Mouse (Mus musculus) embryonic facial prominence, embryonic 12.5 days (tissue): ENCODE data around the gene Gsta4. TPM values are rescaled to one million over a fixed set of nuclear protein-coding genes. Genes with fewer than 3 reads are reported as not detected.

Experiments used
- ATAC-seq: fragments of 200-750 bp; cut with Nextera tagmentation; 2 replicates; pipeline ENCODE4 v1.8.0; 2017; ENCODE audit not compliant: insufficient number of reproducible peaks, insufficient read depth, low FRiP score, low TSS enrichment
- H3K27ac ChIP-seq: fragments of 300-500 bp; sonication (generic); 2 replicates; pipeline ENCODE4 v1.5.1; 2016; ENCODE audit warnings: mild to moderate bottlenecking
- H3K27me3 ChIP-seq: fragments of 300-500 bp; sonication (generic); 2 replicates; pipeline ENCODE4 v1.6.1; 2016; ENCODE audit warnings: mild to moderate bottlenecking, moderate library complexity
- H3K36me3 ChIP-seq: fragments of 300-500 bp; sonication (generic); 2 replicates; pipeline ENCODE4 v1.6.1; 2016; ENCODE audit warnings: mild to moderate bottlenecking
- H3K4me1 ChIP-seq: fragments of 300-500 bp; sonication (generic); 2 replicates; pipeline ENCODE4 v1.6.1; 2016
- H3K4me2 ChIP-seq: fragments of 300-500 bp; sonication (generic); replicated peaks from 2 replicates; pipeline ENCODE4 v1.6.1; 2016; ENCODE audit warnings: mild to moderate bottlenecking, moderate library complexity
- H3K4me3 ChIP-seq: fragments of 300-500 bp; sonication (generic); 2 replicates; pipeline ENCODE4 v1.5.1; 2016; ENCODE audit warnings: mild to moderate bottlenecking
- H3K9ac ChIP-seq: fragments of 300-500 bp; sonication (generic); 2 replicates; pipeline ENCODE4 v1.6.1; 2016; ENCODE audit warnings: mild to moderate bottlenecking, moderate library complexity
- H3K9me3 ChIP-seq: fragments of 300-500 bp; sonication (generic); 2 replicates; pipeline ENCODE4 v1.6.1; 2016; ENCODE audit warnings: mild to moderate bottlenecking, moderate library complexity
- WGBS: fragments of 180-500 bp; shearing (Covaris S2); methylation state at CpG from one replicate; pipeline ENCODE4 v1.1.7; 2016; 5-methylcytosine and 5-hydroxymethylcytosine counted together
- polyA plus RNA-seq: library from polyadenylated mRNA; unstranded; fragments of >200 nt; fragmentation: Nextera tagmentation; extraction: Ambion mirVana; gene quantifications from 2 replicates; pipeline ENCODE4 v1.2.1, GENCODE M21; 2016

Gsta4 gene
- polyA plus RNA-seq, 1 experiment from 2014 or later: 102 TPM

- Histone ChIP-seq H3K27ac (no peak overlapping the region), H3K27me3 (no peaks in the 10 kb centered on the region), H3K9ac (no peak overlapping the region), H3K4me1 (no peaks in the 10 kb centered on the region), H3K9me3 (no peaks in the 10 kb centered on the region), H3K4me2 (no peak overlapping the region), H3K36me3 (no peaks in the 10 kb centered on the region), H3K4me3 (no peak overlapping the region)
- no peak for ATAC-seq
- 70% methylated on average over 9 of the region's 9 CpGs for WGBS
These were observed 3.1 kb downstream of the Gsta4 start for GRCm38 (mm10) chr9:78185686-78186085.

GRCm38 (mm10) chr9:78188910-78189309 is 6.3 kb downstream of the Gsta4 start:
- ATAC-seq: no peak
- H3K9ac ChIP-seq: no peak overlapping the region
- WGBS: 82% methylated on average over 8 of the region's 8 CpGs

GRCm38 (mm10) chr9:78190651-78191634 is 8.4 kb downstream of the Gsta4 start:
- ATAC-seq: no peak
- no peak overlapping the region for H3K27ac ChIP-seq
- H3K4me3 ChIP-seq: peak overlapping the region; percentile 51
- peaks cover 7% of the 10 kb centered on the region; the same call in 1 of the 2 replicates for H3K4me1 ChIP-seq
- no peaks in the 10 kb centered on the region for H3K27me3 ChIP-seq
- WGBS: 2% methylated on average over 19 of the region's 19 CpGs
- no peak overlapping the region; the same call in none of the 2 replicates for H3K9ac ChIP-seq
- H3K36me3 ChIP-seq: no peaks in the 10 kb centered on the region
- no peaks in the 10 kb centered on the region for H3K9me3 ChIP-seq
- H3K4me2 ChIP-seq: peak overlapping the region; percentile 62

More at GRCm38 (mm10) chr9:78188910-78189309, 6.3 kb downstream of the Gsta4 start:
- Histone ChIP-seq H3K36me3 (no peaks in the 10 kb centered on the region), H3K4me1 (peaks cover 4% of the 10 kb centered on the region; the same call in 1 of the 2 replicates), H3K9me3 (no peaks in the 10 kb centered on the region), H3K27ac (no peak overlapping the region), H3K4me2 (no peak overlapping the region), H3K4me3 (no peak overlapping the region), H3K27me3 (no peaks in the 10 kb centered on the region)

- Histone ChIP-seq H3K27me3 (no peaks in the 10 kb centered on the region), H3K9ac (peak overlapping the region; percentile 52), H3K4me3 (peak overlapping the region; percentile 51), H3K27ac (peak overlapping the region; percentile 78; the same call in 1 of the 2 replicates), H3K4me1 (peaks cover 7% of the 10 kb centered on the region; the same call in 1 of the 2 replicates), H3K9me3 (no peaks in the 10 kb centered on the region), H3K36me3 (no peaks in the 10 kb centered on the region), H3K4me2 (peak overlapping the region; percentile 62)
- under 1% methylated on average over 18 of the region's 18 CpGs for WGBS
- ATAC-seq: peak; percentile 16; the same call in 1 of the 2 replicates
These were observed 9.2 kb downstream of the Gsta4 start for GRCm38 (mm10) chr9:78191736-78192135.

- 0 out of 2 replicates have a peak overlapping the region, but pooled peaks have one; percentile 2 for H3K4me3 ChIP-seq
- no peaks in the 10 kb centered on the region for H3K9me3 ChIP-seq
- H3K36me3 ChIP-seq: 0 out of 2 replicates have a peak, but pooled peaks cover 4% of the 10 kb centered on the region
- 45% methylated on average over 9 of the region's 9 CpGs for WGBS
- peaks cover 7% of the 10 kb centered on the region; the same call in 1 of the 2 replicates for H3K4me1 ChIP-seq
- no peak overlapping the region for H3K27ac ChIP-seq
- H3K9ac ChIP-seq: no peak overlapping the region
- no peak for ATAC-seq
- H3K27me3 ChIP-seq: no peaks in the 10 kb centered on the region
- H3K4me2 ChIP-seq: peak overlapping the region; percentile 62
These were observed 11.5 kb downstream of the Gsta4 start for GRCm38 (mm10) chr9:78193902-78194597.

- WGBS: 83% methylated on average over 11 of the region's 11 CpGs
- H3K4me1 ChIP-seq: peaks cover 7% of the 10 kb centered on the region; the same call in 1 of the 2 replicates
- H3K4me3 ChIP-seq: no peak overlapping the region
- H3K4me2 ChIP-seq: no peak overlapping the region
- H3K9ac ChIP-seq: no peak overlapping the region
- no peaks in the 10 kb centered on the region for H3K9me3 ChIP-seq
- H3K36me3 ChIP-seq: 0 out of 2 replicates have a peak, but pooled peaks cover 7% of the 10 kb centered on the region
- no peak overlapping the region for H3K27ac ChIP-seq
- H3K27me3 ChIP-seq: no peaks in the 10 kb centered on the region
- ATAC-seq: no peak
These were observed 12.5 kb downstream of the Gsta4 start for GRCm38 (mm10) chr9:78195034-78195433.

- Histone ChIP-seq H3K4me2 (no peak overlapping the region), H3K4me1 (peaks cover 7% of the 10 kb centered on the region; the same call in 1 of the 2 replicates), H3K4me3 (no peak overlapping the region), H3K36me3 (0 out of 2 replicates have a peak, but pooled peaks cover 10% of the 10 kb centered on the region), H3K27me3 (no peaks in the 10 kb centered on the region), H3K9ac (no peak overlapping the region), H3K9me3 (no peaks in the 10 kb centered on the region), H3K27ac (no peak overlapping the region)
- WGBS: 95% methylated on average over 9 of the region's 9 CpGs
- no peak for ATAC-seq
These were observed 15.2 kb downstream of the Gsta4 start for GRCm38 (mm10) chr9:78197801-78198200.

- no peak overlapping the region for H3K9ac ChIP-seq
These were observed 21.6 kb downstream of the Gsta4 start for GRCm38 (mm10) chr9:78204194-78204593.

GRCm38 (mm10) chr9:78208956-78209355 is 26.4 kb downstream of the Gsta4 start:
- H3K36me3 ChIP-seq: peaks cover 35% of the 10 kb centered on the region
- 33% methylated on average over 4 of the region's 4 CpGs for WGBS
- ATAC-seq: no peak

More at GRCm38 (mm10) chr9:78204194-78204593, 21.6 kb downstream of the Gsta4 start:
- no peak for ATAC-seq
- H3K27me3 ChIP-seq: no peaks in the 10 kb centered on the region
- WGBS: 85% methylated on average over 6 of the region's 6 CpGs
- no peaks in the 10 kb centered on the region for H3K9me3 ChIP-seq
- no peak overlapping the region for H3K27ac ChIP-seq
- H3K4me3 ChIP-seq: no peak overlapping the region
- peaks cover 28% of the 10 kb centered on the region for H3K36me3 ChIP-seq
- H3K4me1 ChIP-seq: no peaks in the 10 kb centered on the region
- no peak overlapping the region for H3K4me2 ChIP-seq

GRCm38 (mm10) chr9:78210079-78210478 is 27.5 kb downstream of the Gsta4 start:
- peaks cover 35% of the 10 kb centered on the region for H3K36me3 ChIP-seq
- no peak overlapping the region for H3K4me2 ChIP-seq

More at GRCm38 (mm10) chr9:78208956-78209355, 26.4 kb downstream of the Gsta4 start:
- Histone ChIP-seq H3K4me3 (no peak overlapping the region), H3K4me2 (no peak overlapping the region), H3K9me3 (no peaks in the 10 kb centered on the region), H3K9ac (no peak overlapping the region), H3K27ac (no peak overlapping the region), H3K4me1 (no peaks in the 10 kb centered on the region), H3K27me3 (no peaks in the 10 kb centered on the region)

GRCm38 (mm10) chr9:78210821-78211220 is 28.2 kb downstream of the Gsta4 start:
- WGBS: 91% methylated on average over 2 of the region's 2 CpGs
- H3K9me3 ChIP-seq: no peaks in the 10 kb centered on the region
- H3K27ac ChIP-seq: no peak overlapping the region
- H3K4me3 ChIP-seq: no peak overlapping the region
- peaks cover 32% of the 10 kb centered on the region for H3K36me3 ChIP-seq
- no peak overlapping the region for H3K9ac ChIP-seq
- no peaks in the 10 kb centered on the region for H3K4me1 ChIP-seq
- no peak for ATAC-seq
- no peaks in the 10 kb centered on the region for H3K27me3 ChIP-seq
- H3K4me2 ChIP-seq: no peak overlapping the region

More at GRCm38 (mm10) chr9:78210079-78210478, 27.5 kb downstream of the Gsta4 start:
- Histone ChIP-seq H3K4me3 (no peak overlapping the region), H3K9me3 (no peaks in the 10 kb centered on the region), H3K27ac (no peak overlapping the region), H3K9ac (no peak overlapping the region), H3K27me3 (no peaks in the 10 kb centered on the region), H3K4me1 (no peaks in the 10 kb centered on the region)
- no peak for ATAC-seq
- WGBS: 92% methylated on average over 3 of the region's 3 CpGs
